ENCODE assay signal across 8 mouse cellular contexts in genomic region chr1:170387180-170387912, GRCm38 (mm10).
DNase-seq lines count a peak whose midpoint lies in the region; ATAC-seq and TF ChIP-seq lines count a peak whose summit lies in the region.

No protein-coding gene starts in this region.

- DNase-seq in liver, result peak; percentile 6
- DNase-seq in heart, embryonic 10.5 days (ENCODE audit: low spot score), result peak; percentile 76
- peak; percentile 41 for DNase-seq in kidney, postnatal 0 days (ENCODE audit: low spot score)
- DNase-seq in lung, postnatal 10 days, result peak; percentile 59
- peak; percentile 66 to 70 for DNase-seq in right cerebral cortex, postnatal 36 days (ENCODE audit: low spot score in 2 of 2)
- DNase-seq in gastrocnemius, adult 2 months, result no peak
- no peak for DNase-seq in embryo, embryonic 10.5 days (ENCODE audit: low spot score)

- H3K9ac ChIP-seq in liver, embryonic 12.5 days, result no peak overlapping the region
- no peak overlapping the region for H3K9ac ChIP-seq in kidney, postnatal 0 days (ENCODE audit: low read depth, low read length)

- H3K4me3 ChIP-seq in liver, embryonic 12.5 days, result no peak overlapping the region
- no peak overlapping the region for H3K4me3 ChIP-seq in heart, embryonic 10.5 days
- no peak overlapping the region for H3K4me3 ChIP-seq in kidney, postnatal 0 days (replicated peaks; ENCODE audit: low read depth, low read length)
- H3K4me3 ChIP-seq in gastrocnemius, adult 2 months, result no peak overlapping the region

- H3K4me2 ChIP-seq in liver, embryonic 12.5 days, result no peak overlapping the region
- H3K4me2 ChIP-seq in kidney, postnatal 0 days (ENCODE audit: low read length), result no peak overlapping the region

- no peak for TF ChIP-seq CTCF in kidney, postnatal 0 days (IDR thresholded peaks at IDR 0.05; ENCODE audit: low read depth)
- TF ChIP-seq CTCF in gastrocnemius, adult 2 months (IDR thresholded peaks at IDR 0.05), result no peak

- no peaks in the 10 kb centered on the region for H3K4me1 ChIP-seq in liver, embryonic 12.5 days
- H3K4me1 ChIP-seq in heart, embryonic 10.5 days, result peaks cover 17% of the 10 kb centered on the region
- 0 out of 2 replicates have a peak, but pooled peaks cover 6% of the 10 kb centered on the region for H3K4me1 ChIP-seq in kidney, postnatal 0 days (replicated peaks; ENCODE audit: insufficient read depth, low read length)

- no peaks in the 10 kb centered on the region for H3K36me3 ChIP-seq in liver, embryonic 12.5 days
- no peaks in the 10 kb centered on the region for H3K36me3 ChIP-seq in heart, embryonic 10.5 days
- no peaks in the 10 kb centered on the region for H3K36me3 ChIP-seq in kidney, postnatal 0 days (ENCODE audit: insufficient read depth, low read length)

- WGBS in liver, embryonic 12.5 days (ENCODE audit: insufficient replicate concordance), result 43% methylated on average over 12 of the region's 12 CpGs
- WGBS in heart, embryonic 10.5 days, result 49% methylated on average over 12 of the region's 12 CpGs
- 33% methylated on average over 12 of the region's 12 CpGs for WGBS in kidney, postnatal 0 days

- H3K27ac ChIP-seq in liver, embryonic 12.5 days, result no peak overlapping the region
- peak overlapping the region; percentile 4; the same call in 1 of the 2 replicates for H3K27ac ChIP-seq in heart, embryonic 10.5 days
- no peak overlapping the region for H3K27ac ChIP-seq in kidney, postnatal 0 days
- no peak overlapping the region for H3K27ac ChIP-seq in gastrocnemius, adult 2 months

- intact Hi-C loops in gastrocnemius, adult 2 months (cut with DNase I), result no loop called here

- H3K27me3 ChIP-seq in liver, embryonic 12.5 days (replicated peaks), result no peaks in the 10 kb centered on the region
- no peaks in the 10 kb centered on the region for H3K27me3 ChIP-seq in heart, embryonic 10.5 days (ENCODE audit: insufficient read depth, poor library complexity, severe bottlenecking)
- H3K27me3 ChIP-seq in kidney, postnatal 0 days (ENCODE audit: insufficient read depth, low read length), result no peaks in the 10 kb centered on the region

- ATAC-seq in liver, embryonic 12.5 days, result no peak
- peak; percentile 43; the same call in 1 of the 2 replicates for ATAC-seq in kidney, postnatal 0 days (replicated peaks; ENCODE audit: low FRiP score, low read depth)

- no peaks in the 10 kb centered on the region for H3K9me3 ChIP-seq in liver, embryonic 12.5 days (replicated peaks)
- no peaks in the 10 kb centered on the region for H3K9me3 ChIP-seq in heart, embryonic 10.5 days
- no peaks in the 10 kb centered on the region for H3K9me3 ChIP-seq in kidney, postnatal 0 days (replicated peaks; ENCODE audit: low read length)

Comparison
In these comparisons a context has a peak if more than half of its experiments do, and no peak if none do; other contexts are left out.
1. DNase-seq: peak in liver (single experiment), heart, embryonic 10.5 days (single experiment), kidney, postnatal 0 days (single experiment), lung, postnatal 10 days (single experiment) and right cerebral cortex, postnatal 36 days (2 of 2); none in gastrocnemius, adult 2 months (single experiment) and embryo, embryonic 10.5 days (single experiment).